Mouse (Mus musculus): ENCODE results near the gene Tcf3. TPM values are rescaled to one million over a fixed set of nuclear protein-coding genes. Genes with fewer than 3 reads are reported as not detected.

Tcf3 gene
- polyA plus RNA-seq, 1 experiment from 2014 or later: 110 TPM

DNA sequence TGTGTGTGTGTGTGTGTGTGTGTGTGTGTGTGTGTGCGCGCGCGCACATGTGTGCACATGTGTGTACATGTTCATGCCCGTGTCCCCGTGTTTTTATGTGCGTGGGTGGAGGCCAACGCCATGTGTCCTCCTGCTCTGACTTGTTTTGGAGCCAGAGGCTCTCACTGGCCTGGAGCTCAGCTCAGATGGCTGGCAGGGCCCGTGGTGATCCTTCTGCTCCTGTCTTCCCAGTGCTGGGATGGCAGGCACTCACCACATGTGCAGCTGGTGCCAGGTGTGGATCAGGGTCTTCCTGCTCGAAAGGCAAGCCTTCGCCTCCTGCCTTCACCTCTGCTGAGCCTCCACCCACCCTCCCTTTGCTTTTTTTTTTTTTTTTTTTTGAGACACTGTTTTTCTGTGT lies 26.2 kb upstream of the Tcf3 start:
- 93% methylated on average over 11 of the region's 11 CpGs for WGBS
- Histone ChIP-seq H3K9me3 (ENCODE audit: control insufficient read depth, low read length) (no peaks in the 10 kb centered on the region), H3K27ac (ENCODE audit: low read depth, low read length) (no peak overlapping the region), H3K4me2 (replicated peaks; ENCODE audit: low read depth, low read length) (no peak overlapping the region), H3K27me3 (ENCODE audit: control insufficient read depth, insufficient read depth, low read length) (no peaks in the 10 kb centered on the region; the same call in 1 of the 2 replicates), H3K36me3 (ENCODE audit: control insufficient read depth, insufficient read depth, low read length) (no peaks in the 10 kb centered on the region), H3K4me3 (ENCODE audit: low read depth, low read length) (no peak overlapping the region), H3K9ac (ENCODE audit: low read depth, low read length) (no peak overlapping the region), H3K4me1 (replicated peaks; ENCODE audit: control insufficient read depth, insufficient read depth, low read length) (0 out of 2 replicates have a peak, but pooled peaks cover 1% of the 10 kb centered on the region)
- no peak for ATAC-seq (ENCODE audit: low FRiP score)
- DNase-seq (ENCODE audit: low spot score): no peak

DNA sequence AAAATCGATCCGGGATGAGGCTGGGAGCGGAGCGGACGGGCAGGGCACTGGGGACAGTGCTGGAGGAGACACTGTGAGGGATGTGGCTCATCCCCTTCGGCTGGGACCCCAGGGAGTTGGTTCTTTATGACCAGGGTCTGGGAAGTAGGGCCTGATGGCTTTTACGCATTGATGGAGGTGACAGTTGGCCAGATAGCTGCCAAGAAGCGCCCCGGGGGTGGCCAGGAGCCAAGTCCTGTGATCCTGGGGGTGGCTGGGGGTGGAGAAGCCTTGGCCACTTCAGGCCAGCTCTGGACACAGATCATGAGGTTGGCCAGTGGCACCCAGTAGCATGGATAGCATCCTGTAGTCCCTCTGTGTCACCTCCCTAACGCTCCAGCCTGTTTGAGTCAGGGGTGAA lies 25.8 kb upstream of the Tcf3 start:
- DNase-seq (ENCODE audit: low spot score) (no peak), ATAC-seq (ENCODE audit: low FRiP score) (no peak)
- Histone ChIP-seq H3K36me3 (ENCODE audit: control insufficient read depth, insufficient read depth, low read length) (no peaks in the 10 kb centered on the region), H3K27me3 (ENCODE audit: control insufficient read depth, insufficient read depth, low read length) (no peaks in the 10 kb centered on the region; the same call in 1 of the 2 replicates), H3K27ac (ENCODE audit: low read depth, low read length) (no peak overlapping the region), H3K4me2 (replicated peaks; ENCODE audit: low read depth, low read length) (no peak overlapping the region), H3K9me3 (ENCODE audit: control insufficient read depth, low read length) (no peaks in the 10 kb centered on the region), H3K9ac (ENCODE audit: low read depth, low read length) (no peak overlapping the region), H3K4me3 (ENCODE audit: low read depth, low read length) (no peak overlapping the region), H3K4me1 (replicated peaks; ENCODE audit: control insufficient read depth, insufficient read depth, low read length) (no peaks in the 10 kb centered on the region)
- WGBS: 81% methylated on average over 10 of the region's 10 CpGs

DNA sequence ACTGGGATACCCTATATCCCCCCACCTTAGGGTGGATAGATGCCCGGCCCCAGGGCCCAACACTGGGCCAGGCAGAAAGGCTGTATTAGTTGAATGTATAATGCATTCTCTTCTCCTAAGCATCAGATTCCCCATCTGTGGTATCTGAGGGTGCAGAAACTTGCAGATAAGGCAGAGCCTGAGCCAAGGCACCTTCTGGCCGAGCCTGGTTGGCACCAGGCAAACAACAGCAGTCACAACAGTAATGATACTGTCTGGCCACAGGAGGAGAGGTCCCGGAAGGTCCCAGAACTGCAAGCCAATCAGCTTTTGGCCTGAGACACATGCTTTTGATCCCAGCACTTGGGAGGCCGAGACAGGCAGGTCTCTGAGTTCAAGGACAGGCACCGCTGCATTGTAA lies 22.2 kb upstream of the Tcf3 start:
- 90% methylated on average over 5 of the region's 5 CpGs for WGBS
- Histone ChIP-seq H3K4me1 (replicated peaks; ENCODE audit: control insufficient read depth, insufficient read depth, low read length) (no peaks in the 10 kb centered on the region), H3K27me3 (ENCODE audit: control insufficient read depth, insufficient read depth, low read length) (no peaks in the 10 kb centered on the region; the same call in 1 of the 2 replicates), H3K9me3 (ENCODE audit: control insufficient read depth, low read length) (no peaks in the 10 kb centered on the region), H3K27ac (ENCODE audit: low read depth, low read length) (no peak overlapping the region), H3K4me3 (ENCODE audit: low read depth, low read length) (no peak overlapping the region), H3K36me3 (ENCODE audit: control insufficient read depth, insufficient read depth, low read length) (no peaks in the 10 kb centered on the region), H3K4me2 (replicated peaks; ENCODE audit: low read depth, low read length) (no peak overlapping the region), H3K9ac (ENCODE audit: low read depth, low read length) (no peak overlapping the region)
- no peak for DNase-seq (ENCODE audit: low spot score)
- ATAC-seq (ENCODE audit: low FRiP score): no peak

DNA sequence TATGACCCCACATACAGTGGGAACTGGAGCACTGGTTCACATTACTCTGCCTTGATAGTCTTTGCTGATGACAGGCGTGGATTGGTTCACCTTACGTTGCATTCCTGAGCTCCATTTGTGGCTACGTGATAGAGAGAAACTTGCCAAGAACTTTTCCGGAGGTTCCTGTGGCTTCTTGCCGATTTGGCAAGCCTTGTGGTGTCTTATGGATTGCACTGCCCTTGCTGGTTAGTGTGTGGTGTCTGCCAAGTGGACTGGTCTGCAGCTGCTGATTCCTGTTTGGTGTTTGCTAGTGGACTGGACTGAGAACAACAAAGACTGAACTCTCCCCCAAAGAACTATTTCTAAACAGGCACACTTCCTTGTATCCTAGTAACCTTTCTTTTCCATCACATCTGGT lies 21.3 kb upstream of the Tcf3 start:
- H3K36me3 ChIP-seq (ENCODE audit: control insufficient read depth, insufficient read depth, low read length): no peaks in the 10 kb centered on the region
- no peaks in the 10 kb centered on the region for H3K9me3 ChIP-seq (ENCODE audit: control insufficient read depth, low read length)
- no peak overlapping the region for H3K9ac ChIP-seq (ENCODE audit: low read depth, low read length)
- DNase-seq (ENCODE audit: low spot score) (no peak), ATAC-seq (ENCODE audit: low FRiP score) (no peak)
- WGBS: 90% methylated on average over 5 of the region's 5 CpGs
- H3K4me1 ChIP-seq (replicated peaks; ENCODE audit: control insufficient read depth, insufficient read depth, low read length): no peaks in the 10 kb centered on the region
- H3K27ac ChIP-seq (ENCODE audit: low read depth, low read length): no peak overlapping the region
- no peaks in the 10 kb centered on the region; the same call in 1 of the 2 replicates for H3K27me3 ChIP-seq (ENCODE audit: control insufficient read depth, insufficient read depth, low read length)
- no peak overlapping the region for H3K4me2 ChIP-seq (replicated peaks; ENCODE audit: low read depth, low read length)
- no peak overlapping the region for H3K4me3 ChIP-seq (ENCODE audit: low read depth, low read length)

DNA sequence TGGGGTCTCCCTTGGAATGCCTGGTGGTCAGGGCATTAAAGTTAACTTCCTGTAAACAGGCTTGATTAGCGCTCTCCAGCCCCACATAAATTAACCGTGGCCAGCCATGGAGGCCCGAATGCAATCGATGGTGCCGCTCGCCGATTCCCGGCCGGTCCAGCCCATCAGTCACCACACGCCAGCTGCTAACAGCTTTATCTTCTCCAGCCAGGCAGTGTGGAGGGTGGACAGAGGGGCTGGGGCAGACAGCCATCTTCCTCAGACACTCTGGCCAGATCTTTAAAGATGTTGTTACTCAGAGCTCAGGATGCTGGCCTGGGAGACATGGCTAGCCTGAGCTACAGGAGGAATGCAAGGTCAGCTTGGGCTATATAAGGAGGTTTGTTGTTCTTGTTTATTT lies 20.2 kb upstream of the Tcf3 start:
- Histone ChIP-seq H3K9me3 (ENCODE audit: control insufficient read depth, low read length) (no peaks in the 10 kb centered on the region), H3K4me3 (ENCODE audit: low read depth, low read length) (no peak overlapping the region), H3K36me3 (ENCODE audit: control insufficient read depth, insufficient read depth, low read length) (no peaks in the 10 kb centered on the region), H3K4me1 (replicated peaks; ENCODE audit: control insufficient read depth, insufficient read depth, low read length) (no peaks in the 10 kb centered on the region), H3K27ac (ENCODE audit: low read depth, low read length) (0 out of 2 replicates have a peak overlapping the region, but pooled peaks have one; percentile 10), H3K27me3 (ENCODE audit: control insufficient read depth, insufficient read depth, low read length) (no peaks in the 10 kb centered on the region; the same call in 1 of the 2 replicates), H3K9ac (ENCODE audit: low read depth, low read length) (no peak overlapping the region), H3K4me2 (replicated peaks; ENCODE audit: low read depth, low read length) (no peak overlapping the region)
- 63% methylated on average over 10 of the region's 10 CpGs for whole genome bisulfite sequencing
- ATAC-seq (ENCODE audit: low FRiP score) (no peak), DNase-seq (ENCODE audit: low spot score) (no peak)

DNA sequence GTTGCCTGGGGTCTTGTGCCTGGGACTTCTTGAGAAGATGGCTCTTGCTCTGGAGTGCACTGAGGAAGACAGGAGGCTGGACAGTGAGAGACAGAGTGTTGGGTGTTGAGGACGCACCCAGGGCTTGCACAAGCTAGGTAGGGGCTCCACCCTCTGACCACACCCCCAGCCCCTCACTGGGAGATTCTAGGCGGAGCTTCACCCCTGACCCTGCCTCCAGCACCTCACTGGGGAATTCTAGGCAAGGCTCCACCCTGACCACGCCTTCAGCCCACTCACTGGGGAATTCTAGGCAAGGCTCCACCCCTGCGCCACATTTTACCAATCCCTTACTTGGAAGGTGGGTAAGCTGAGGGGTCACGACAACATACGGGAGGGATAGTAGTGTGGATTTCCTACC lies 17.2 kb upstream of the Tcf3 start:
- peaks cover 4% of the 10 kb centered on the region; the same call in 1 of the 2 replicates for H3K4me1 ChIP-seq (replicated peaks; ENCODE audit: control insufficient read depth, insufficient read depth, low read length)
- no peak overlapping the region for H3K4me3 ChIP-seq (ENCODE audit: low read depth, low read length)
- ATAC-seq (ENCODE audit: low FRiP score) (no peak), DNase-seq (ENCODE audit: low spot score) (no peak)
- no peak overlapping the region for H3K27ac ChIP-seq (ENCODE audit: low read depth, low read length)
- 8% methylated on average over 6 of the region's 6 CpGs for WGBS
- no peaks in the 10 kb centered on the region for H3K9me3 ChIP-seq (ENCODE audit: control insufficient read depth, low read length)
- no peak overlapping the region for H3K4me2 ChIP-seq (replicated peaks; ENCODE audit: low read depth, low read length)
- H3K27me3 ChIP-seq (ENCODE audit: control insufficient read depth, insufficient read depth, low read length): no peaks in the 10 kb centered on the region
- no peak overlapping the region for H3K9ac ChIP-seq (ENCODE audit: low read depth, low read length)
- H3K36me3 ChIP-seq (ENCODE audit: control insufficient read depth, insufficient read depth, low read length): no peaks in the 10 kb centered on the region

DNA sequence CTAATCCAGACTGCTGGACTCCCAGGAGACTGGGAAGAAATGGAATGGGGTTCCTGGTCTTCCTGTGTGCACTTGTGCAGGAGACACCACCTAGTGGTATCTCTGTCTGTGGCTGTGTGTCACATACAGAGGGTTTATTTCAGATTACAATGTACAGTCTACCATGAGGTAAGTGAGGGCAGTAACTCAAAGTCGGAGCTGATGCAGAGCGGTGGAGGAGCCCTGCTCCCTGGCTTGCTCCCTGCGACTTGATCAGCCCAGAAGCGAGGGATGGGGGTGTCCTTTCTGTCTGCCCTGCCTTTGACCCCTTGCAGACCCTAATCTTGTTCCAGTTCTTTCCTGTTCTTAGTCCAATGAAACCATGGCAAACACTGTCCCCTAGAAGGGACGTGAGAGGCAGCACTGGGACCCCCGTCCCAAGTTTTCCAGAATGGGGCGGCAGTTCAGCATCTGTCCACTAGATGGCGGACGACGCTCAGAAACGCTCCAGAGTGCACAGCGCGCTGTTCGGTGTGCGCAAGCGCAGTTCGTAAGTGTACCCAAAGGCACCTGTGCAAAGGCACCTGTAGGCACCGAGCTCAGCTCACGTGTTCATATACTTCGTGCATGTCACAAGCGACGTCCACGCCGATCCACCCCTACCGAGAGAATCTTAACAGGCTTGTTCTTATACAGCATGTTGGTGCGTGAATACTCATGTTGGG lies 12.6 kb upstream of the Tcf3 start:
- 8% methylated on average over 26 of the region's 26 CpGs for WGBS
- peak; percentile 51 for ATAC-seq (ENCODE audit: low FRiP score)
- peaks cover 4% of the 10 kb centered on the region; the same call in 1 of the 2 replicates for H3K27me3 ChIP-seq (ENCODE audit: control insufficient read depth, insufficient read depth, low read length)

DNA sequence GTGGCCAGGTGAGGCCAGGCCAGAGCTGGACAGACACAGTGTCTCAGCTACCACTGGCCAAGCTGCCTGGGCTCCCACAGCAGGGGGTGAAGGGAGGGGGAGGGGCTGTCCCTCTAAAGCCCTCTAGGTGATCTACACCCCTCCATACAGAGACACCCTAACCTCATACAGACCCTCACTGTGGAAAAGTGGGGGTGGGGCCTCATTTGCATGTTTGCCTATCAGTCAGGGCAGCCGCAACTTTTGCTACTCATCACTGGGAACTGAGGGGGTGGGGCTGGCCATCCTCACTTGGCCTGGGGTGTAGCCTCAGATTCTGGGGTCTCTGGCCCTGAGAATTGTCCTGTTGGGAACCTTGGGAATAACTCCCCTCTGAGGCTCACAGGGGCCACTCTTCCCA lies 11.6 kb upstream of the Tcf3 start:
- WGBS: 40% methylated on average over 1 of the region's 1 CpGs
- Histone ChIP-seq H3K4me3 (ENCODE audit: low read depth, low read length) (no peak overlapping the region), H3K27ac (ENCODE audit: low read depth, low read length) (no peak overlapping the region), H3K27me3 (ENCODE audit: control insufficient read depth, insufficient read depth, low read length) (peaks cover 4% of the 10 kb centered on the region; the same call in 1 of the 2 replicates), H3K9ac (ENCODE audit: low read depth, low read length) (no peak overlapping the region), H3K4me1 (replicated peaks; ENCODE audit: control insufficient read depth, insufficient read depth, low read length) (peaks cover 4% of the 10 kb centered on the region; the same call in 1 of the 2 replicates), H3K36me3 (ENCODE audit: control insufficient read depth, insufficient read depth, low read length) (no peaks in the 10 kb centered on the region), H3K9me3 (ENCODE audit: control insufficient read depth, low read length) (no peaks in the 10 kb centered on the region), H3K4me2 (replicated peaks; ENCODE audit: low read depth, low read length) (no peak overlapping the region)
- no peak for ATAC-seq (ENCODE audit: low FRiP score)
- DNase-seq (ENCODE audit: low spot score): no peak

More for the DNA sequence above, 12.6 kb upstream of the Tcf3 start:
- Histone ChIP-seq H3K9me3 (ENCODE audit: control insufficient read depth, low read length) (no peaks in the 10 kb centered on the region), H3K4me2 (replicated peaks; ENCODE audit: low read depth, low read length) (no peak overlapping the region), H3K4me1 (replicated peaks; ENCODE audit: control insufficient read depth, insufficient read depth, low read length) (peaks cover 4% of the 10 kb centered on the region; the same call in 1 of the 2 replicates), H3K27ac (ENCODE audit: low read depth, low read length) (peak overlapping the region; percentile 42; the same call in 1 of the 2 replicates), H3K4me3 (ENCODE audit: low read depth, low read length) (no peak overlapping the region), H3K9ac (ENCODE audit: low read depth, low read length) (no peak overlapping the region), H3K36me3 (ENCODE audit: control insufficient read depth, insufficient read depth, low read length) (no peaks in the 10 kb centered on the region)
- peak; percentile 95 for DNase-seq (ENCODE audit: low spot score)

Measured in hindbrain, embryonic 11.5 days (tissue).